Mouse (Mus musculus) ovary, postnatal 36 days (tissue): ENCODE measurements at regions not wholly inside any gene's neighbourhood (a gene's known extent, or its start where the extent isn't known, plus 50 kb on each side); places are given as distances from the start of the nearest gene placed in this dataset.

Experiments
- DNase-seq: peaks from one replicate; pipeline ENCODE4 v3.0.0; 2022; ENCODE audit warnings: low spot score, mixed read lengths

- DNase-seq: no peak
Observed at GRCm38 (mm10) chr14:123219590-123219989, 235.8 kb upstream of the Tmtc4 start.

- no peak for DNase-seq
Observed at GRCm38 (mm10) chr14:123210241-123210640, 226.4 kb upstream of the Tmtc4 start.

- DNase-seq: no peak
Observed at GRCm38 (mm10) chr14:123202848-123203247, 219.0 kb upstream of the Tmtc4 start.

GRCm38 (mm10) chr14:123202313-123202712 lies 218.5 kb upstream of the Tmtc4 start:
- DNase-seq: no peak

GRCm38 (mm10) chr14:123201426-123202274 lies 217.8 kb upstream of the Tmtc4 start:
- peak; percentile 59 for DNase-seq

- DNase-seq: no peak
Observed at GRCm38 (mm10) chr14:123199111-123199510, 215.3 kb upstream of the Tmtc4 start.

- DNase-seq: no peak
Observed at GRCm38 (mm10) chr14:123192574-123192973, 208.7 kb upstream of the Tmtc4 start.

GRCm38 (mm10) chr14:123190729-123191128 lies 206.9 kb upstream of the Tmtc4 start:
- DNase-seq: no peak

GRCm38 (mm10) chr14:123187270-123188058 lies 203.6 kb upstream of the Tmtc4 start:
- no peak for DNase-seq

- no peak for DNase-seq
Observed at GRCm38 (mm10) chr14:123173183-123173582, 189.3 kb upstream of the Tmtc4 start.

- no peak for DNase-seq
Observed at GRCm38 (mm10) chr14:123171865-123172264, 188.0 kb upstream of the Tmtc4 start.

- DNase-seq: no peak
Observed at GRCm38 (mm10) chr14:123163842-123164241, 180.0 kb upstream of the Tmtc4 start.

GRCm38 (mm10) chr14:123143489-123144046 lies 159.7 kb upstream of the Tmtc4 start:
- DNase-seq: no peak

GRCm38 (mm10) chr14:123138743-123139705 lies 155.2 kb upstream of the Tmtc4 start:
- no peak for DNase-seq

GRCm38 (mm10) chr14:123133979-123134378 lies 150.1 kb upstream of the Tmtc4 start:
- DNase-seq: no peak

- DNase-seq: no peak
Observed at GRCm38 (mm10) chr14:123120361-123120760, 136.5 kb upstream of the Tmtc4 start.

- DNase-seq: no peak
Observed at GRCm38 (mm10) chr14:123116337-123116736, 132.5 kb upstream of the Tmtc4 start.

- DNase-seq: no peak
Observed at GRCm38 (mm10) chr14:123110533-123110932, 126.7 kb upstream of the Tmtc4 start.

GRCm38 (mm10) chr14:123100371-123100770 lies 116.5 kb upstream of the Tmtc4 start:
- DNase-seq: no peak

- no peak for DNase-seq
Observed at GRCm38 (mm10) chr14:123096086-123096485, 112.3 kb upstream of the Tmtc4 start.

- no peak for DNase-seq
Observed at GRCm38 (mm10) chr14:123082065-123082464, 98.2 kb upstream of the Tmtc4 start.
